Mouse (Mus musculus) forelimb bud, embryonic 11.5 days (tissue): ENCODE data around the gene Trim38.

Experiments
- DNase-seq: peaks from one replicate; pipeline ENCODE4 v3.0.0-alpha.2; 2012; ENCODE audit warnings: low read depth, low spot score

Trim38 gene

GRCm38 (mm10) chr13:23834836-23835235 lies 65.1 kb downstream of the Trim38 start:
- no peak for DNase-seq

DNA sequence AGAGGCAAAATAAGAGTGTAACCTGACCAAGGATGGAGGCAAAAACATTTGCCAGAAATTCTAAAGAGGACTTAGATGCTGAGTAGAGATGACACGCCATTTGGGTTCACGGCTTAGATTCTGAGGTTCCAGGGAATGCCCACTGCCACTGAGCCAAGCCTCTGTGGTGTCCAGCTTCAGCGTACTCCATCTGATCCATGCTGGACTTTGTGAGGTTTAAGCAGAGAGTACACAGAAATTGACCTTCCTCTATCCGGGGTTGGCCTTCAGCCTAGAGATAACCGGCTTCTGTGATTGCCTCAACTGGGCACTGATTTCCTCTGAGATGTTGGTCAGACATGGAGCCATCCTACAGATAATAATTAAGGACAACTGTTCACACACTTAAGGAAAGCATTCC lies 66.9 kb downstream of the Trim38 start:
- no peak for DNase-seq

DNA sequence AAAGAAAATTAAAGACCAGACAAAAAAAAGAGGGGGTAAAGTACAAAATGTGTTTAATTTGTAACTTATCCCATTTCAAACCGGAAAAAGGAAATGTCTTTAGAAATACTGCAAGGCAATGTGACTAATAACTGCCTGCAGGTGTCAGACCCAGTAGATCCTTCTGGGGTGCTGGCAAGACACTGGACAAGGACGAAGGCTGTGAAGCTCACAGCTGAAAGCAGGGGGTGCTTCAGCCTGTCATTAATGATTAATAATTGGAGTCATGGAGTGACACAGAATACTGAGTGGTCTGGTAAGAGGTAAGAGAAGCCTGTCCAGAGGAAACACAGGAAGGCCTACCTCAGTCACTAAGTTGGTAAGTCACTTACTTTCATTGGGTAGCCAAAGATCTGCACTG lies 69.6 kb downstream of the Trim38 start, which contains the start of gene Slc17a3:
Gene Slc17a3, plus strand, starts transcription at position 127 of the 400 bp plus-strand sequence.
- DNase-seq, result no peak
